Mouse (Mus musculus) stomach, postnatal 0 days (tissue): ENCODE data around the gene Gm10401.

ENCODE experiments used
- CTCF ChIP-seq: IDR thresholded peaks from 2 replicates; pipeline ENCODE4 v1.5.1; 2016; ENCODE audit warnings: antibody characterized with exemption, low read depth, mild to moderate bottlenecking, moderate library complexity
- EP300 ChIP-seq: optimal IDR thresholded peaks from 2 replicates; pipeline ENCODE3; 2016; ENCODE audit warnings: antibody characterized with exemption

DNA sequence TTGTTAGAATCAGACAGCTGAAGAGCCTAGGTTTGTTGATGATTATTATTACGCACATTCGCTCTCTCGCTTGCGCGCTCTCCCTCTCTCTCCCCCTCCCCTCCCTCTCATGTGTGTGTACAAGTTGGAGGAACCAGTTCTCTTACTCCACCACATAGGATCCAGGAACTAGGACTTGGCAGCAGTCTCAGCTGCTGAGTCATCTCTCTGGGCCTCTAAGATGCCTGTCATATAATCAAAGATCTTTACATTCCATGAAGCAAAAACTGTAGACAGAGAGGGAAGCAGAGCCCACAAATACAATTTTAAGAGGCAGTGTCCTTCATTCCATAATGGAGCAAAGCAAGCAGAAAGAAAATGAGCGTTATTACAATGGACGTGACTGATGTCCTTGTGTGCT lies 26.0 kb downstream of the Gm10401 start:
- TF ChIP-seq CTCF (no peak), EP300 (no peak)
